Mouse (Mus musculus): ENCODE measurements around the gene Acbd3.

Acbd3 gene

GRCm38 (mm10) chr1:180782906-180783579, 57.2 kb downstream of the Acbd3 start:
- DNase-seq (ENCODE audit: low read depth, low spot score), result no peak

- DNase-seq (ENCODE audit: low read depth, low spot score), result no peak
Measured at GRCm38 (mm10) chr1:180783580-180783928, 57.7 kb downstream of the Acbd3 start.

- no peak for DNase-seq (ENCODE audit: low read depth, low spot score)
Measured at GRCm38 (mm10) chr1:180791821-180792480, 66.1 kb downstream of the Acbd3 start.

DNA sequence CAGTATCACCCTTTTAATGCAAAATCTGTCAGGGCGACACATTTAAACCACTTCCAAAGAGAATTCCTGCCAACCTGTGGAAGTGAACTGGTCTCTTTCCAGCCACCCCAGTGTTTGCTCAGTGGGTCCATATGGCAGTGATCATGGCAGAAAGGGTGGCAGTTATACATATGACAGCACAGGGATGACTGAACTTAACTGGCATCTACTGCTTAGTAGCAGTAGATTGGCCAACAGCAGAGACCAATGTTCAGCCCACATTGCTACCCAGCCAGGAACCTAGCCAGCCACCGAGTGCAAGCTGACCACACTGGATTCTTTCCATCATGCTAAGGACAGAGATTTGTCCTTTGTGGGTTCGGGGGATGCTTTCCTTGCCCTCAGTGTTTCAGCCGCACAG, 67.0 kb downstream of the Acbd3 start:
- no peak for DNase-seq (ENCODE audit: low read depth, low spot score)

GRCm38 (mm10) chr1:180793445-180794117, 67.7 kb downstream of the Acbd3 start:
- no peak for DNase-seq (ENCODE audit: low read depth, low spot score)

DNA sequence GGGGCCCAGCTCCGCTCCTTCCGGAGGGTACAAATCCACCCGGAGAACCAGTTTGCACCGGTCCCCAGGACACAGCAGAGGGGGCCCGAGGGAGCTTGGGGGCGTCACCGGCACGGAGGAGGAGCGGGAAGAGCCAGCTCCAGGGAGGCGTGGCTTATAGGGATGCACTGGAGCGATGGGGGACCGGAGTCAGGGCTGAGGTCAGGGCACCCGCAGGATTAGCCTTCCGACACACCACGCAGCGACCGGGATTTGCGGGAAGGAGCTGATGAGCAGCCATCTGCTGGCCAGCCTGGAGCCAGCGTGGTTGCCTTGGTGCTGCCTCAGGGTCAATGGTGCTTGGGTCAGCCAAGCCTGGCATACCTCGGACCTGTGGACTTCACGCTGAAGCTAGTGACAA, 68.3 kb downstream of the Acbd3 start:
- no peak for DNase-seq (ENCODE audit: low read depth, low spot score)

DNA sequence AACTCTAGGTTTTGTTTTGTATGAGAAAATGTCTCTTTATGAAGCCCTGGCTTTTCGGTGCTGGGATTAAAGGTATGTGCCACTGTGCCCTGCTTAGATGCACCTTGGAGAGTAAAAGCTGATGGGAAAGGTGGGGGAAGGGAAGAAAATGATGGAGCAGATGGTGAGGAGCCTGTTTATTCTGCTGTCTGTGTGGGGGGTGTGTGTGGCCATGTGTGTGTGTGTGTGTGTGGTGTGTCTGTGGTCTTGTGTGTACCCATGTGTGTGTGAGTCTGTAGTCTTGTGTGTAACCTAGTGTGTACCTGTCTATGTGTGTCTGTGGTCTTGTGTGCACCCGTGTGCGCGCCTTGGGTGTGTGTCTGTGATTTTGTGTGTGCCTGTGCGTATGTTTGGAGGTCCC, 72.8 kb downstream of the Acbd3 start:
- no peak for DNase-seq (ENCODE audit: low read depth, low spot score)

- DNase-seq (ENCODE audit: low read depth, low spot score), result no peak
Measured at GRCm38 (mm10) chr1:180799253-180799652, 73.4 kb downstream of the Acbd3 start.

DNA sequence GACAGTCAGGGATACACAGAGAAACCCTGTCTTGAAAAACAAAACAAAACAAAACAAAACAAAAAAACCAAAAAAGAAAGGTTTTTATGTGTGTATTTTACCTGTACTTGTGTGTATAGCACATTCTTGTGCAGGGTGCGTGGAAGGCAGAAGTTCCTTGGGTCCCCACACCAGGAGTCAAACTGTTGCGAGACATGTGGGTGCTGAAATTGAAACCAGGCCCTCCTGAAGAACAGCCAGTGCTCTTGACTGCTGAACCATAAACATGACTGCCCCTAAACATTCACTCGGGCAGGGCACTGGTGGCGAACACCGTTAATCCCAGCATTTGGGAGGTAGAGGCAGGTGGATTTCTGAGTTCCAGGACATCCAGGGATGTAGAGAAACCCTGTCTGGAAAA, 74.2 kb downstream of the Acbd3 start:
- no peak for DNase-seq (ENCODE audit: low read depth, low spot score)

DNA sequence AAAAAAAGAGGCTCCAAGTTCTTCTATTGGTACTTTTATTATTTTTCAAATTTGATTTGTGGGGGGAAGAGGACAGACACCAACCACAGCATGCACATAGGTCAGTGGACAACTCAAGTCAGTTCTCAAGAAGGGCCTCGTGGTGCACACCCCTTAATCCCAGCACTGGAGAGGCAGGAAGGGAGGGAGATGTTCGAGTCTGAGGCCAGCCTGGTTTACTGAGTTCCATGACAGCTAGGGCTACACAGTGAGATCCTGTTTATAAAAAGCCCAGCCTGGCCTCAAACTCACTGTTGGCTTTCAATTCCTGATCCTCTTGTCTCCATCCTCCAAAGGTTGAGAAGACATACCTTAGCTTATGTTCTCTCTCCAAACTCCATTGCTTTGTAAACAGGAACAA, 75.0 kb downstream of the Acbd3 start:
- no peak for DNase-seq (ENCODE audit: low read depth, low spot score)

DNA sequence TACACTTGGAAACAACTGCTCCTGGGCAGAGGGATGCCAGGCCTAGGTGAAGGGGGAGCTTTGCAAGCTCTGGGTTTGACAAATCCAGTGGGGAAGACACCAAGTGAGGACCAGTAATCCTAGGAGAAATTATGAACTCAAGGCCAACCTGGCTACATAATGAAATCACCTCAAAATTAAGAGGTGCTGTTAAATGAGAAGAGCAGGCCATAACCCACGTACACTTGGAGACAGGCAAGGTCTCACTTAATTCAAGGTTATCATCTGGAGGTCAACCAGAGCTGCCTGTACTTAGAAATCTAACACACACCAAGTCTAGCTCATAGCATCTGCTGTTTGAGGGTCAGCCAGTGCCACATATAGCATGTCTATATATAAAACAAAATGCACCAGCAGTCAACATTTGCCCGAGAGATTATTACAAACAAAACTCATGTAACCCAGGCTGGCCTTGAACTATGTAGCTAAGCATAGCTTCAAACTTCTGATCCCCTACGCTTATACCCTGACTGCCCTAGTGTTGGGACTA, 75.7 kb downstream of the Acbd3 start:
- DNase-seq (ENCODE audit: low read depth, low spot score), result no peak
